Mouse (Mus musculus): ENCODE results near the gene Ccdc69.

The Ccdc69 gene

DNA sequence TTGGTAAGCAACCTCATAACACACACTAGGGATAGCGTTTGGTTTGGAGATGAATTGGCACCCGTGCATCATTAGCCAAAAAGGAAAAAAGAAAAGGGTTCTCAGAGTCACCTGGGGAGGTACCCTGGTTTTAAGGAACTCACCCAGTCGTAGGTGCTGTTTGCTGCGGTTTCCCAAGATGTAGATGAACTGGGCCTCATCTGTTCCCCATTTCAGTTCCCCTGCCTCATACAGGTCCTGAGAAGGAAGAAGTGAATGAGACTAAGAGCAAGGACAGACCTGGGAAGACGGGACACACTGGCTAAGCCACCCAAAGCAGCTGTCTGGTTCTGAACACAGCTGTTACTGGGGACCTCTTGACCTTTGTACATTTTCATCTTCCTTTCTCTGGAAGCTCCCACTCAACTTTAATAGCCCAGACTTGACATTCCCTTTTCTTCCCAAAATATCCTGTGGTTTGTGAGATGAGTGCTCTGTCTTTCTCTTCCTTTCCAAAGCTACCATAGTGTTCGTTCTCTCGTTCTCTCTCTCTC lies 72.9 kb downstream of the Ccdc69 start:
- no peak for DNase-seq
